Mouse (Mus musculus) spleen, adult 2 months (tissue): ENCODE measurements around the gene Wfdc3. TPM values are rescaled to one million over a fixed set of nuclear protein-coding genes. Genes with fewer than 3 reads are reported as not detected.

Source experiments
- DNase-seq, 2 experiments: peaks; one replicate each; pipeline versions ENCODE4 v3.0.0 to v3.0.0-alpha.2; 2012 to 2021; ENCODE audit warnings: low spot score in 2 of 2, low read depth in 1 of 2
- H3K27ac ChIP-seq: fragments of 200-500 bp; 2 replicates; pipeline ENCODE4 v1.5.1; 2012; ENCODE audit warnings: low read length, inconsistent platforms; ENCODE audit not compliant: insufficient read depth
- H3K27me3 ChIP-seq: fragments of 200-500 bp; 2 replicates; pipeline ENCODE4 v1.6.1; 2012; ENCODE audit warnings: mild to moderate bottlenecking, moderate library complexity, low read length, inconsistent platforms; ENCODE audit not compliant: control insufficient read depth, insufficient read depth
- H3K36me3 ChIP-seq: fragments of 200-500 bp; 2 replicates; pipeline ENCODE4 v1.6.1; 2012; ENCODE audit warnings: mild to moderate bottlenecking, low read length, inconsistent platforms; ENCODE audit not compliant: control insufficient read depth, insufficient read depth
- H3K4me1 ChIP-seq: fragments of 200-500 bp; 2 replicates; pipeline ENCODE4 v1.6.1; 2011; ENCODE audit warnings: inconsistent platforms; ENCODE audit not compliant: control insufficient read depth, insufficient read depth, insufficient read length
- H3K4me3 ChIP-seq: fragments of 200-500 bp; 2 replicates; pipeline ENCODE4 v1.5.1; 2011; ENCODE audit warnings: mild to moderate bottlenecking, inconsistent platforms; ENCODE audit not compliant: insufficient read depth, insufficient read length; ENCODE audit errors: extremely low read depth
- CTCF ChIP-seq: fragments of 200-500 bp; IDR thresholded peaks from 2 replicates; pipeline ENCODE4 v1.5.1; 2011; ENCODE audit warnings: mild to moderate bottlenecking, inconsistent platforms; ENCODE audit not compliant: insufficient read depth, insufficient read length, insufficient replicate concordance; ENCODE audit errors: extremely low read depth
- POLR2A ChIP-seq: fragments of 200-500 bp; IDR thresholded peaks from 2 replicates; pipeline ENCODE4 v1.6.1; 2011; ENCODE audit warnings: low read depth, low read length, inconsistent platforms
- WGBS: fragments of 180-500 bp; shearing (Covaris S2); methylation state at CpG from one replicate; pipeline ENCODE4 v1.1.7; 2018; 5-methylcytosine and 5-hydroxymethylcytosine counted together
- polyA plus RNA-seq: library from polyadenylated mRNA; depleted of rRNA; stranded (reverse); fragments of >200 nt; gene quantifications from 2 replicates; pipeline ENCODE4 v1.2.3, GENCODE M21; 2012

Wfdc3 gene
- polyA plus RNA-seq, 1 experiment: 0.34 TPM

GRCm38 (mm10) chr2:164761502-164761901, 15.8 kb upstream of the Wfdc3 start:
- H3K27ac ChIP-seq: no peak overlapping the region; the same call in 1 of the 2 replicates

GRCm38 (mm10) chr2:164760059-164760833, 14.5 kb upstream of the Wfdc3 start:
- no peak for TF ChIP-seq CTCF
- no peak for TF ChIP-seq POLR2A
- WGBS: 58% methylated on average over 4 of the region's 4 CpGs
- Histone ChIP-seq H3K4me1 (no peaks in the 10 kb centered on the region), H3K36me3 (peaks cover 34% of the 10 kb centered on the region), H3K27ac (peak overlapping the region; percentile 1; the same call in 1 of the 2 replicates), H3K4me3 (no peak overlapping the region), H3K27me3 (no peaks in the 10 kb centered on the region)
- DNase-seq: no peak

More at GRCm38 (mm10) chr2:164761502-164761901, 15.8 kb upstream of the Wfdc3 start:
- TF ChIP-seq CTCF: no peak
- TF ChIP-seq POLR2A: no peak
- DNase-seq: no peak
- Histone ChIP-seq H3K4me1 (no peaks in the 10 kb centered on the region), H3K4me3 (no peak overlapping the region), H3K27me3 (no peaks in the 10 kb centered on the region), H3K36me3 (peaks cover 28% of the 10 kb centered on the region)
- 92% methylated on average over 2 of the region's 2 CpGs for WGBS

- H3K4me3 ChIP-seq: no peak overlapping the region
- no peaks in the 10 kb centered on the region for H3K4me1 ChIP-seq
Measured at GRCm38 (mm10) chr2:164758692-164759091, 13.0 kb upstream of the Wfdc3 start.

GRCm38 (mm10) chr2:164757841-164758240, 12.1 kb upstream of the Wfdc3 start:
- TF ChIP-seq POLR2A: no peak
- TF ChIP-seq CTCF: no peak
- Histone ChIP-seq H3K36me3 (peaks cover 43% of the 10 kb centered on the region), H3K4me3 (no peak overlapping the region), H3K27ac (no peak overlapping the region), H3K27me3 (no peaks in the 10 kb centered on the region), H3K4me1 (no peaks in the 10 kb centered on the region)
- DNase-seq: no peak
- WGBS: 95% methylated on average over 11 of the region's 11 CpGs

More at GRCm38 (mm10) chr2:164758692-164759091, 13.0 kb upstream of the Wfdc3 start:
- Histone ChIP-seq H3K27me3 (no peaks in the 10 kb centered on the region), H3K36me3 (peaks cover 40% of the 10 kb centered on the region), H3K27ac (no peak overlapping the region)
- no peak for DNase-seq
- TF ChIP-seq POLR2A (no peak), CTCF (no peak)
- whole genome bisulfite sequencing: 94% methylated on average over 1 of the region's 1 CpGs

- WGBS: 80% methylated on average over 2 of the region's 2 CpGs
- Histone ChIP-seq H3K27ac (no peak overlapping the region), H3K27me3 (no peaks in the 10 kb centered on the region), H3K4me1 (no peaks in the 10 kb centered on the region), H3K36me3 (peaks cover 50% of the 10 kb centered on the region), H3K4me3 (no peak overlapping the region)
- no peak for DNase-seq
- TF ChIP-seq CTCF: no peak
- TF ChIP-seq POLR2A: no peak
Measured at GRCm38 (mm10) chr2:164754800-164755199, 9.1 kb upstream of the Wfdc3 start.

- no peaks in the 10 kb centered on the region for H3K27me3 ChIP-seq
- WGBS: 36% methylated on average over 11 of the region's 11 CpGs
- H3K36me3 ChIP-seq: peaks cover 49% of the 10 kb centered on the region
- no peak for TF ChIP-seq CTCF
- no peak for TF ChIP-seq POLR2A
- no peak for DNase-seq
- no peaks in the 10 kb centered on the region for H3K4me1 ChIP-seq
- no peak overlapping the region for H3K4me3 ChIP-seq
- H3K27ac ChIP-seq: no peak overlapping the region
Measured at GRCm38 (mm10) chr2:164754105-164754504, 8.4 kb upstream of the Wfdc3 start.

- Histone ChIP-seq H3K4me1 (no peaks in the 10 kb centered on the region), H3K4me3 (no peak overlapping the region), H3K27me3 (no peaks in the 10 kb centered on the region), H3K27ac (no peak overlapping the region), H3K36me3 (peaks cover 47% of the 10 kb centered on the region)
- TF ChIP-seq CTCF (no peak), POLR2A (no peak)
- WGBS: 92% methylated on average over 2 of the region's 2 CpGs
- DNase-seq: no peak
Measured at GRCm38 (mm10) chr2:164752454-164752853, 6.7 kb upstream of the Wfdc3 start.
